Mouse (Mus musculus): ENCODE measurements around the gene Gm6793. TPM values are rescaled to one million over a fixed set of nuclear protein-coding genes. Genes with fewer than 3 reads are reported as not detected.

The Gm6793 gene
- polyA plus RNA-seq, 1 experiment from 2014 or later: 0.75 TPM

- H3K4me3 ChIP-seq (ENCODE audit: low read depth, low read length): no peak overlapping the region
- no peak for DNase-seq (ENCODE audit: low spot score)
- no peak overlapping the region for H3K4me2 ChIP-seq (ENCODE audit: low read depth, severe bottlenecking)
- H3K36me3 ChIP-seq (ENCODE audit: control insufficient read depth, insufficient read depth, low read length): no peaks in the 10 kb centered on the region; the same call in 1 of the 2 replicates
- no peak overlapping the region for H3K27ac ChIP-seq (replicated peaks; ENCODE audit: low read depth, low read length)
- no peaks in the 10 kb centered on the region for H3K27me3 ChIP-seq (ENCODE audit: control insufficient read depth, insufficient read depth, low read length)
- 90% methylated on average over 4 of the region's 4 CpGs for WGBS
- no peak for ATAC-seq (ENCODE audit: insufficient number of reproducible peaks, low FRiP score, low TSS enrichment, low read depth)
- no peaks in the 10 kb centered on the region for H3K4me1 ChIP-seq (ENCODE audit: control insufficient read depth, insufficient read depth, low read length)
- H3K9ac ChIP-seq (ENCODE audit: low read length): no peak overlapping the region
- no peaks in the 10 kb centered on the region for H3K9me3 ChIP-seq (ENCODE audit: control insufficient read depth, low read length)
These were observed 51.3 kb downstream of the Gm6793 start for GRCm38 (mm10) chr8:111963546-111963945.

Other genes starting within 250 kb of the Gm6793 start
- 268 TPM in 2 replicates for gene Cfdp1, start 160.7 kb downstream of the Gm6793 start, polyA plus RNA-seq (2014; fragmentation: Nextera tagmentation; extraction: Ambion mirVana)
- 7.7 and 7.8 TPM in 2 replicates for gene Tmem170, start 138.3 kb downstream of the Gm6793 start, polyA plus RNA-seq (2014; fragmentation: Nextera tagmentation; extraction: Ambion mirVana)
- gene Chst5, start 104.6 kb downstream of the Gm6793 start, polyA plus RNA-seq (2014; fragmentation: Nextera tagmentation; extraction: Ambion mirVana): 2.5 and 2.9 TPM in 2 replicates
- gene Tmem231, start 81.2 kb downstream of the Gm6793 start, polyA plus RNA-seq (2014; fragmentation: Nextera tagmentation; extraction: Ambion mirVana): 19.8 and 21.9 TPM in 2 replicates
- gene Gabarapl2, start 74.3 kb downstream of the Gm6793 start, polyA plus RNA-seq (2014; fragmentation: Nextera tagmentation; extraction: Ambion mirVana): 179 and 182 TPM in 2 replicates
- gene Adat1, start 22.7 kb downstream of the Gm6793 start, polyA plus RNA-seq (2014; fragmentation: Nextera tagmentation; extraction: Ambion mirVana): 12.6 and 13.9 TPM in 2 replicates
- gene Kars, start 3.7 kb downstream of the Gm6793 start, polyA plus RNA-seq (2014; fragmentation: Nextera tagmentation; extraction: Ambion mirVana): 288 TPM in 2 replicates
- 28.6 and 29.2 TPM in 2 replicates for gene Terf2ip, start 3.6 kb downstream of the Gm6793 start, polyA plus RNA-seq (2014; fragmentation: Nextera tagmentation; extraction: Ambion mirVana)